Mouse (Mus musculus) lung, adult 2 months (tissue): ENCODE measurements around the gene Nelfb.

Experiments
- CTCF ChIP-seq: fragments of 200-500 bp; IDR thresholded peaks from 2 replicates; pipeline ENCODE4 v1.5.1; 2011; ENCODE audit warnings: mild to moderate bottlenecking, low read length, control low read depth; ENCODE audit not compliant: insufficient read depth
- POLR2A ChIP-seq: fragments of 200-500 bp; IDR thresholded peaks from 2 replicates; pipeline ENCODE4 v1.6.1; 2011; ENCODE audit warnings: low read depth, mild to moderate bottlenecking, control low read depth, low read length, borderline replicate concordance; ENCODE audit errors: extremely low read depth

DNA sequence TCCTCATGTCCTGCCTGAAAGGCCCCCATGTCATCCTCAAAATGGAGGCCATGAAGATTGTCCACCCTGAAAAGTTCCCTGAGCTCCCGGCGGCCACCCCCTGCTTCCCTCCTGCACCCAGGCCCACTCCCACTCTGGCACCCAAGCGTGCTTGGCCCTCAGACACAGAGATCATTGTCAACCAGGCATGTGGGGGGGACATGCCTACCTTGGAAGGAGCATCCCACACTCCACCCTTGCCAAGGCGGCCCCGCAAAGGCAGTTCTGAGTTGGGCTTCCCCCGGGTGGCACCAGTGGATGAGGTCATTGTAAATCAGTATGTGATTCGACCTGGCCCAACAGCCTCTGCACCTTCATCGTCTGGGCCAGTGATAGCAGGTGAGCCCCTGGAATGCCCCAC lies 32.1 kb upstream of the Nelfb start:
- no peak for TF ChIP-seq CTCF
- TF ChIP-seq POLR2A = no peak
